Mouse (Mus musculus) kidney, embryonic 15.5 days (tissue): ENCODE results near the gene Gngt2. TPM values are rescaled to one million over a fixed set of nuclear protein-coding genes. Genes with fewer than 3 reads are reported as not detected.

Experiments used
- ATAC-seq: fragments of 200-750 bp; cut with Nextera tagmentation; replicated peaks from 2 replicates; pipeline ENCODE4 v1.8.0; 2017; ENCODE audit warnings: moderate TSS enrichment; ENCODE audit not compliant: low FRiP score
- H3K27ac ChIP-seq: fragments of 300-500 bp; sonication (generic); 2 replicates; pipeline ENCODE4 v1.5.1; 2015; ENCODE audit warnings: mild to moderate bottlenecking, inconsistent platforms
- H3K27me3 ChIP-seq: fragments of 300-500 bp; sonication (generic); 2 replicates; pipeline ENCODE4 v1.6.1; 2015; ENCODE audit warnings: inconsistent platforms
- H3K36me3 ChIP-seq: fragments of 300-500 bp; sonication (generic); 2 replicates; pipeline ENCODE4 v1.6.1; 2015; ENCODE audit warnings: inconsistent platforms
- H3K4me1 ChIP-seq: fragments of 300-500 bp; sonication (generic); 2 replicates; pipeline ENCODE4 v1.6.1; 2015; ENCODE audit warnings: inconsistent platforms
- H3K4me2 ChIP-seq: fragments of 300-500 bp; sonication (generic); 2 replicates; pipeline ENCODE4 v1.6.1; 2015; ENCODE audit warnings: moderate library complexity, mild to moderate bottlenecking, inconsistent platforms
- H3K4me3 ChIP-seq: fragments of 300-500 bp; sonication (generic); replicated peaks from 2 replicates; pipeline ENCODE4 v1.5.1; 2015; ENCODE audit warnings: mild to moderate bottlenecking, inconsistent platforms
- H3K9ac ChIP-seq: fragments of 300-500 bp; sonication (generic); 2 replicates; pipeline ENCODE4 v1.6.1; 2015; ENCODE audit warnings: mild to moderate bottlenecking, inconsistent platforms
- H3K9me3 ChIP-seq: fragments of 300-500 bp; sonication (generic); replicated peaks from 2 replicates; pipeline ENCODE4 v1.6.1; 2016; ENCODE audit warnings: inconsistent platforms
- WGBS: fragments of 180-500 bp; shearing (Covaris S2); methylation state at CpG from one replicate; pipeline ENCODE4 v1.1.7; 2015; ENCODE audit warnings: mixed read lengths; 5-methylcytosine and 5-hydroxymethylcytosine counted together
- polyA plus RNA-seq: library from polyadenylated mRNA; unstranded; fragments of >200 nt; fragmentation: Nextera tagmentation; extraction: Ambion mirVana; gene quantifications from 2 replicates; pipeline ENCODE4 v1.2.1, GENCODE M21; 2015

Gene Gngt2
- polyA plus RNA-seq, 1 experiment from 2014 or later: 23.7 TPM

DNA sequence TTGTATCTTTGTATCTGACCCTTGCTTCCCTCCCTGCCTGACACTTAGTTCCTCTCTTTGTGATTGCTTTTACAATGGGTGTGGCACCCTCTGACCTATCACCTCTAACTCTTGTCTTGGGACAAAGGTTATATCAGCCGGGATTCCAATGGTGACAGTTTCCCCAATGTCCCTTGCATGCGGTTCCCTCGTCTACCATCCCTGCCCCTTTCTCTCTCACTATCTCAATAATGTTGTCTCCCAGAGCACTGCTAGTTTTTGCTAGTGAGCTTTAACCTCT is 9.9 kb upstream of the Gngt2 start:
- Histone ChIP-seq H3K9ac (no peak overlapping the region), H3K4me2 (no peak overlapping the region), H3K4me3 (no peak overlapping the region), H3K9me3 (no peaks in the 10 kb centered on the region), H3K4me1 (peaks cover 31% of the 10 kb centered on the region), H3K27me3 (peaks cover 82% of the 10 kb centered on the region), H3K36me3 (no peaks in the 10 kb centered on the region), H3K27ac (no peak overlapping the region)
- 19% methylated on average over 3 of the region's 3 CpGs for WGBS
- no peak for ATAC-seq

DNA sequence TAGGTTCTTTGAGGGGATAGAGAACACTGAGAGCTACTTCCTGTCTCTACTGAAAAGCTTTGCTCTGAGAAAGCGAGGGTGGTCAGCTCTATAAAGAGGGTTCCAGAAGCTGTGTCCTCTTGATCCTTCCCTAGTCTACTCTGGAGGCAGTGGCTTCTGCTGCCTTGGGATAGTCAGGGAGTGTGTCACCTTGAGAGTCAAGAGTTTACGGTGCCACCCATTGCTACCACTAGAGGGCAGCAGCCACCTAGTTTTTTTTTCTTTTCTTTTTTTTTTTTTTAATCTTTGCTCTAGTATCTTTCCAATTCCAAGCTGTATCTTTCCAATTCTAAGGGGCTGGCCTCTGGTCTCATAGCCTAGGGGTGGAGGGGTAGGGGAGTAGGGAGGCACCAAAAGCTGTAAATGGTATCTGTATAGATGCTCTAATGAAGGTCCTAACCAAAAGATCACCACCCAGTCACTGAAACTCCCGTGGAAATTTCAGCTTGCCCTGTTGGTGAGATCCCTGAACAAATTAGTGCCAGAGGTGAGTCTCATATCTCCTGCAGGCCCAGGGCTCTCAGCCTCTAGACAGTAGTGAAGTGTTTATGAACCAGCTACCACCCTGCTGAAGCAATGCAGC is 9.4 kb upstream of the Gngt2 start:
- H3K9ac ChIP-seq: no peak overlapping the region
- no peaks in the 10 kb centered on the region for H3K36me3 ChIP-seq
- peaks cover 82% of the 10 kb centered on the region for H3K27me3 ChIP-seq
- no peak overlapping the region for H3K27ac ChIP-seq
- no peak for ATAC-seq
- peaks cover 31% of the 10 kb centered on the region for H3K4me1 ChIP-seq
- no peaks in the 10 kb centered on the region for H3K9me3 ChIP-seq
- no peak overlapping the region for H3K4me3 ChIP-seq
- H3K4me2 ChIP-seq: no peak overlapping the region
- 17% methylated on average over 3 of the region's 3 CpGs for WGBS

- Histone ChIP-seq H3K4me2 (no peak overlapping the region), H3K27me3 (peaks cover 84% of the 10 kb centered on the region), H3K36me3 (no peaks in the 10 kb centered on the region), H3K4me3 (no peak overlapping the region), H3K9me3 (no peaks in the 10 kb centered on the region), H3K27ac (no peak overlapping the region), H3K4me1 (peaks cover 36% of the 10 kb centered on the region), H3K9ac (no peak overlapping the region)
- WGBS: 72% methylated on average over 11 of the region's 11 CpGs
- no peak for ATAC-seq
These were observed 8.6 kb upstream of the Gngt2 start for GRCm38 (mm10) chr11:95828181-95828964.

GRCm38 (mm10) chr11:95829526-95830050 is 7.4 kb upstream of the Gngt2 start:
- no peak for ATAC-seq
- 38% methylated on average over 4 of the region's 4 CpGs for WGBS
- H3K27me3 ChIP-seq: peaks cover 95% of the 10 kb centered on the region

GRCm38 (mm10) chr11:95830411-95831275 is 6.4 kb upstream of the Gngt2 start:
- H3K27me3 ChIP-seq: peaks cover 95% of the 10 kb centered on the region
- no peak for ATAC-seq
- H3K4me2 ChIP-seq: peak overlapping the region; percentile 54
- 2% methylated on average over 80 of the region's 80 CpGs for WGBS
- no peaks in the 10 kb centered on the region for H3K9me3 ChIP-seq
- H3K4me1 ChIP-seq: peaks cover 44% of the 10 kb centered on the region
- H3K27ac ChIP-seq: no peak overlapping the region
- H3K36me3 ChIP-seq: no peaks in the 10 kb centered on the region
- H3K9ac ChIP-seq: 0 out of 2 replicates have a peak overlapping the region, but pooled peaks have one; percentile 21
- H3K4me3 ChIP-seq: peak overlapping the region; percentile 33

More at GRCm38 (mm10) chr11:95829526-95830050, 7.4 kb upstream of the Gngt2 start:
- peaks cover 41% of the 10 kb centered on the region for H3K4me1 ChIP-seq
- no peak overlapping the region for H3K9ac ChIP-seq
- peak overlapping the region; percentile 54 for H3K4me2 ChIP-seq
- H3K9me3 ChIP-seq: no peaks in the 10 kb centered on the region
- no peaks in the 10 kb centered on the region for H3K36me3 ChIP-seq
- H3K27ac ChIP-seq: no peak overlapping the region
- H3K4me3 ChIP-seq: no peak overlapping the region

DNA sequence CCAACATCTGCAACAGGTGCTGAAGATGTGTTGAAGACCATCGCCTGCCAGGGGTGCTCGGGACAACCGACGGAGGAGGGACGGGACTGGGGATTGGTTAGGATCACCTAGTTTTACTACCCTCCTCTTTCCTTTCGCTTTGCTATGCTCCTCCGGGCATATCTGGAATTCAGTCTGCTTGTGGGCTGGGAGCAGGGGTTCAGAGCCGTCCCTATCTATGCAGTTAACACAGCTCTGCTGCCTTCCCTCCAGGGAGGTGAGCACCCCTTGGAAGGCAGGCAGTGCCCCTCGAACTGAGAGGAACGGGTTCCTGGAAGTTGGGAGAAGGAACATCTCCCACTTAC is 5.8 kb upstream of the Gngt2 start:
- Histone ChIP-seq H3K4me1 (peaks cover 50% of the 10 kb centered on the region), H3K4me2 (peak overlapping the region; percentile 54), H3K27me3 (peaks cover 98% of the 10 kb centered on the region), H3K9ac (0 out of 2 replicates have a peak overlapping the region, but pooled peaks have one; percentile 21), H3K9me3 (no peaks in the 10 kb centered on the region), H3K36me3 (no peaks in the 10 kb centered on the region), H3K4me3 (peak overlapping the region; percentile 33), H3K27ac (no peak overlapping the region)
- 2% methylated on average over 10 of the region's 10 CpGs for WGBS
- no peak for ATAC-seq

GRCm38 (mm10) chr11:95831641-95832040 is 5.4 kb upstream of the Gngt2 start:
- peaks cover 97% of the 10 kb centered on the region for H3K27me3 ChIP-seq
- ATAC-seq: no peak
- peak overlapping the region; percentile 54 for H3K4me2 ChIP-seq
- H3K9me3 ChIP-seq: no peaks in the 10 kb centered on the region
- H3K4me1 ChIP-seq: peaks cover 54% of the 10 kb centered on the region
- H3K9ac ChIP-seq: no peak overlapping the region
- H3K4me3 ChIP-seq: peak overlapping the region; percentile 33
- no peaks in the 10 kb centered on the region for H3K36me3 ChIP-seq
- 5% methylated on average over 14 of the region's 15 CpGs for WGBS
- no peak overlapping the region for H3K27ac ChIP-seq

DNA sequence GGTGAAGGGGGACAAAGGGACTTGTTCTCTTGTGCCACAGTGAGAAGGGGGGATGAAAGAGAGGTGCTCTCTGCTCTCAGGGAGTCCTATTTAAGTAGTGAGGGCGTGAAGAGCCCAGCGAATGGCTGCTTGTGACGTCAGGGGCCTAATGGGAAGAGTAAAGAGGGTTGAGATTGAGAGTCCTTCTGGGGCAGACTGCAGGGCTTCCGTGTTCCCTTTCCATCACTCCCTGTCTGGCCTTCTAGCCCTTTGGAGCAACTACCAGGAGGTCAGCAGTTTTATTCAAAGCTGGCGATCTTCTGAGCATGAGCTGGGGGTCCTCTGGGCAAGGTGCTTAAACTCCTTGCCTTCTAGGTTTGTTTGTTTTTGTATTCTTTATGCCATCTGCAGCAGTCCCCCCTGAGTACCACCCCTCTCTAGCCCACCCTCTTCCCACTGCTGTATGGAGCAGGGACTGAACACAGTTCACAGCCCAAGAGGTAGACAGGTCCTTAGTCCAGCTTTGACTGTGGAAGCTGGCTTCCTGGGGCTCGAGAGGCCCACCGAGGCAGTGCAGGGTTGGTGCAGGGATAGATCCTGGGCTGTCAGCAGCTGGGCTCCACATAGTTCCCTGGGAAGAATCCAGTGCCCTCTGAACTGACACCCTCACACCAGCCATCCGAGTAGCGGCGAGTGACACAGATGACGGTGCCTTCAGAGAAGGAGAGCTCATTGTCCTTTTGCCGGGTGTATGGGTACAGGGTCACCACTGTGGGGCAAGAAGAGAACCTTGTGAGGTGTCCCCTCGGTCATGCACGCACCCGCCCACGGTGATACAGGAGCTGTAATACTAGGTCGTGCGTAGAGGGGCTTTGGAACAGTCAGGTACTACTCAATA is 4.6 kb upstream of the Gngt2 start:
- Histone ChIP-seq H3K4me2 (no peak overlapping the region), H3K27ac (no peak overlapping the region), H3K9ac (no peak overlapping the region), H3K4me3 (no peak overlapping the region), H3K9me3 (no peaks in the 10 kb centered on the region), H3K4me1 (peaks cover 61% of the 10 kb centered on the region), H3K27me3 (peaks cover 94% of the 10 kb centered on the region), H3K36me3 (no peaks in the 10 kb centered on the region)
- 36% methylated on average over 18 of the region's 18 CpGs for WGBS
- ATAC-seq: no peak

- no peak overlapping the region for H3K4me3 ChIP-seq
- peaks cover 68% of the 10 kb centered on the region for H3K4me1 ChIP-seq
- no peaks in the 10 kb centered on the region for H3K36me3 ChIP-seq
- H3K27ac ChIP-seq: no peak overlapping the region
- no peaks in the 10 kb centered on the region for H3K9me3 ChIP-seq
- no peak for ATAC-seq
- H3K9ac ChIP-seq: no peak overlapping the region
- 28% methylated on average over 8 of the region's 8 CpGs for WGBS
- peaks cover 88% of the 10 kb centered on the region for H3K27me3 ChIP-seq
- H3K4me2 ChIP-seq: no peak overlapping the region
These were observed 3.9 kb upstream of the Gngt2 start for GRCm38 (mm10) chr11:95833006-95833570.

- WGBS: 7% methylated on average over 18 of the region's 18 CpGs
- ATAC-seq: no peak
- Histone ChIP-seq H3K9ac (no peak overlapping the region), H3K4me1 (peaks cover 69% of the 10 kb centered on the region), H3K4me2 (peak overlapping the region; percentile 42), H3K36me3 (no peaks in the 10 kb centered on the region), H3K27ac (no peak overlapping the region), H3K27me3 (peaks cover 82% of the 10 kb centered on the region), H3K4me3 (peak overlapping the region; percentile 8; the same call in 1 of the 2 replicates), H3K9me3 (no peaks in the 10 kb centered on the region)
These were observed 3.3 kb upstream of the Gngt2 start for GRCm38 (mm10) chr11:95833631-95834142.
